Mouse (Mus musculus): ENCODE measurements around the gene Cyb5d1.
"Not testable (repeated sequence)": the region's sequence is repeated elsewhere in the genome, so short reads cannot be mapped to it uniquely, and the experiment has no call there.

Gene Cyb5d1

DNA sequence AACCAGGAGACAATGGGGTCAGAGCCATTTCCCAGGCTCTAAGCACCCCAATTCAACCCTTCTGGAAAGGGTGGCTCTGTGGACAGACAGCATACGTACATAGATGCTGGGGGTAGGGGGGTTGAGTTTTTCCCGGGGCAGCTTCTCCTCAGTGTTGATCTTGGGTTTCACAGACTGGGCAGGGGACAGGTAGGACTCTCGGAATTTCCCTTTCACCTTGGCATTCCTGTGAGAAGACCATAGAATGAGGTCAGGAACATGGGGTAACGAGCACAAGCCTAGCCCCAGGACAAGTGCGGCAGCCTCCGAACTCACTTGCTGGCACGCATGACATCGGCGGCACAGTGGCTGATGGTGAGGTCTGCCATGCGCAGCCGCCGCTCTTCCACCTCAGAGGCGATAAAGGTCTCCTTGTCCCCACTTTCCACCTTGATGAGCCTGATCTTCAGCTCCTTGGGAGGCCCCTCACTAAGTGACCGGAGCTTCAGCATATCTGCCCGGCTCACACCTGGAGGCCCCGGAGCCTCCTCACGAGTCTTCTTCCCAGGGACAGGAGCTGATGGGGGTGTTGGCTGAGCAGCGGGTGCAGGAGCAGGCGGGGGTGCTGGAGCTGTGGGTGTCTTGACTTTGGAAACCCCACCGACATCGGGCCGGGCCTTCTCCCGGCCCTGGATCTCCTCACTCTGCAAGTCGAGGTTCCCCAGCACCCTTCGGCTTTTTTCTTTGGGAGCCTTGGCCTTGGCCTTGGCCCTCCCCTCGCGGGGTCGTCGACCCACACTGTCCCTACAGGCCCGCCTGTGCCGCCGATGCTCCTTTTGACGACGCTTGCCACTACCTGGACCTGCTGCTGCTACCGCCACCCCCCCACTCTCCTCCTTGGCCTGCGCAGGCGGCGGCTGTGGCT is 8.5 kb upstream of the Cyb5d1 start:
- no peak for DNase-seq

GRCm38 (mm10) chr11:69401987-69402386 is 6.6 kb upstream of the Cyb5d1 start:
- DNase-seq = no peak

DNA sequence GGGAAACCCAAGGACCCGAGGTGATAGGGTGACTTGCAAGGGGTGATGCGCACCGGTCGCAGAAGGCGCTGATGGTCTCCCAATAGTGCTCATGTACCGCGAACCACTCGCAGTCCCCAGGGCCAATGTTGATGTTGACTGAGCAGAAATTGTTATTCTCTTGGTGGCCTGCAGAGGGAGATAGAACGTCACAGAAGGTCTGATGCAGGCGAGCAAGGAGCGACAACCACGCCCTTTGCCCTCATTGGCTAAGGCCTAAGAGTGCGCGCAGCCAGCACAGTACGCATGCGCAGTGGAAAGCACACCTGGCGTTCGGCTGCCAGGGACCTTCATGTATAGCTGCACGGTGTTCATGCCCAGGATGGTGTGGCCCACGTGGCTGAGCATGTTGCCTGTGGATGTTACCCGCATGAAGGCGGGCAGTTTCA is 5.8 kb upstream of the Cyb5d1 start:
- peak; percentile 88 for DNase-seq

GRCm38 (mm10) chr11:69400083-69400850 is 4.8 kb upstream of the Cyb5d1 start:
- DNase-seq = no peak

DNA sequence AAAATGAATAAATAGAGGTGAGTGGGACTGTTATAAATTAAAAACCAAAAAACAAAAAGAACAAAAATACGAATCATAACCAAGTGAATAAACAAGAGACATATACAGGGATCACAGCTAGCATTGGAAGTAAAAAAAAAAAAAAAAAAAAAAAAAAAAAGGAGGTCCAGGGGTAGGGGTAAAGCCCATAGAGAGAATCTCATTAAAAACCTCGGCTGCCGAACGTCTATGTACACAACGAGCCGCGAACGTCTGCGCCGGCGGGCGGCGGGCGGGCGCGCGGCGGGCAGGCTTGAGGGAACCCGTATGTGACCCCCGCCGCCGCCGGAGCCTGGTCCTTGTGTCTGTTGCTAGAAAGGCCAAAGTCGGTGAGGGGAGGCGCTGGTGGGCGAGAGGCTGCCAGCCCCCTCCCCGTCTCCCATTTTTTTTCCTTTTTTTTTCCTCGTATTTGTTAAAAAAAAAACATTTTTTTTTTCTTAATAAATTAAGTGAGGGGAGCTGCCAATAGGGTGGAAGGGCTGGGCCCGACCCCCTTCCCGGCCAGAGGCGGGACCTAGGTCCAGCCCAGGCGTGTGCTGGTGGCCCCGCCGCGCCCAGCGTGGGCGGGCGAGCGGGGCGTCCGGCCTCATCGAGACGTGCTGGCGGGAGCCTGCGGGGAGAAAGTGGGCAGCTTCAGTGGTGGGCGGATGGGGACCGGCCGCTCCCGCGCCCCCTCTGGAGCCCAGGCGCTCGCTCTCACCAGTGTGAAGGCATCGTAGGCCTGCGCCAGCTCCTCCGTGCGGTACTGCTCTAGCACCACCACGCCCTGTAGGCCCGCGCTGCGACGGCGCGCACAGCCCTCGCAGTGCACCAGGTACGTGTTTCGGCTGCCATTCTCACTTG is 4.0 kb upstream of the Cyb5d1 start:
- DNase-seq = no peak

GRCm38 (mm10) chr11:69398486-69399200 is 3.2 kb upstream of the Cyb5d1 start:
- no peak for DNase-seq

- no peak for DNase-seq
Measured at GRCm38 (mm10) chr11:69398059-69398458, 2.6 kb upstream of the Cyb5d1 start, which contains the start of gene Tmem88. Gene Tmem88 (minus strand): TSS chr11:69398234.

DNA sequence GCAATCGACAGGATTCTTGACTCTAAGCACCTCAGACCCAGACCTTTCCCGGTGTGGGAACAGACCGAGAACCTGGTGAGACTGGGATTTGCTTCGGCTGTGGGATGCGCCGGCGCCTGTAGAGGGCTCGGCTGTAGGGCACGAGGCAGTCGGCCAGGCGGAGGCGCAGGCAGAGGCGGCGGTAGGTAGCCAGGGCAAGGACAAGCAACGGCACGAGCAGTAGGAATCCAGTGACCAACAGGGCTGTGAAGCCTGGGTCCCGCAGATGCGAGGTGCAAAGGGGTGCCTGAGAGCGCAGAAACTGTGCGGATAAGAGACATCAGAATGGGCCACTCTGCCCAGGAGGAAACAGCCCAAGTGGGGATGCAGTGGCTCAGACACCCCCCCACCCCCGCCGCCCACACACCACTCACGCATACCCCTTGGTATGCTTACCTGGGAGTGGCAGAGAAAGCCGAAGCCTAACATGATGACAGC is 2.2 kb upstream of the Cyb5d1 start:
- no peak for DNase-seq

- no peak for DNase-seq
Measured at GRCm38 (mm10) chr11:69396772-69397171, 1.3 kb upstream of the Cyb5d1 start.

GRCm38 (mm10) chr11:69395634-69396373 is 373 bp upstream of the Cyb5d1 start:
- DNase-seq = peak; percentile 95

DNA sequence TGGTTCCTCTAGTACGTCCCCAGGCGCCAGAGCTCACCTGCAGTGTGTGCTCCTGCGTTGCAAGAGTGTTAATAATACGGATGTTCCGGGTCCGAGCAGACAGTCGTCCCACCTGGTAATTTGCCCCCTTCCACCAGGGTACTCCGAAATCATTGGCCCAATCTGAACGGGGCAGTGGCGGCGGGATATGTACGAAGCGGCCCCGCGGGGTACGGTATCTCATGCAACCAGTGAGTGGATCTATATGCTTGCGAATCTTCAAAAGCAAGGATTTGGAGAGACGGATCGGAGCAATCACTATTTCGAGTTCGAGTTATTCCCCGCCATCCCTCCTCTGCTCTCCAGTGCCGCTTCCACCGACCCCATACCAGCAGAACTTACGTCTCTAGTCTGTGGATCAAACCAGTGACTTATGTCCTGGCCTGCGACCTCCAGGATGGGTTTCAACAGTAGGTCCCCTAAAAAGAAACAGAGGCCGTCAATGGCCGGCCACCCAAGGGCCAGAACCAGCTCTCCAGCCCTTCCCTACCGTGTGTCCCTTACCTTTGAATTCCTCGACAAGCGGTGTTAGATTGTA is 752 bp downstream of the Cyb5d1 start:
- DNase-seq = not testable (repeated sequence)

- DNase-seq = no peak
Measured at GRCm38 (mm10) chr11:69390400-69391034, 4.9 kb downstream of the Cyb5d1 start.

GRCm38 (mm10) chr11:69389531-69390399 is 5.7 kb downstream of the Cyb5d1 start:
- no peak for DNase-seq

GRCm38 (mm10) chr11:69388680-69389079 is 6.8 kb downstream of the Cyb5d1 start:
- DNase-seq = no peak

GRCm38 (mm10) chr11:69386758-69387157 is 8.7 kb downstream of the Cyb5d1 start:
- no peak for DNase-seq

DNA sequence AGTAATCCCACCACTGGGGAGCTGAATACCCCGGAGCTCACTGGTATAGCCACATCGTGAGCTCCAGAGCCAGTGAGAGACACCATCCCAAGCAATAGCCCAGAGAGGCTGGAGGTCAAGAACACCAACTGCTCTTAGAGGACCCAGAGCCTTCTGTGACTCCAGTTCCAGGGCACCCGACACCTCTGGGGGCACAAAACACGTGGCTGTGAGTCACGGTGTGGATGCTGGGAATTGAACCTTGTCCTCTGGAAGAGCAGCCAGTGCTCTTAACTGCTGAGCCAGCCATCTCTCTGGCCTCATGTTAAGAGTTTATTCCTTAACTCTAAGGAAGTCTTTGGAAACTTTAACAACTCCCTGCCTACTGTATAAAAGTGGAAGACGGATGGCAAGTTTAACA is 10.5 kb downstream of the Cyb5d1 start:
- DNase-seq = no peak

GRCm38 (mm10) chr11:69382478-69383105 is 12.8 kb downstream of the Cyb5d1 start:
- DNase-seq = no peak

DNA sequence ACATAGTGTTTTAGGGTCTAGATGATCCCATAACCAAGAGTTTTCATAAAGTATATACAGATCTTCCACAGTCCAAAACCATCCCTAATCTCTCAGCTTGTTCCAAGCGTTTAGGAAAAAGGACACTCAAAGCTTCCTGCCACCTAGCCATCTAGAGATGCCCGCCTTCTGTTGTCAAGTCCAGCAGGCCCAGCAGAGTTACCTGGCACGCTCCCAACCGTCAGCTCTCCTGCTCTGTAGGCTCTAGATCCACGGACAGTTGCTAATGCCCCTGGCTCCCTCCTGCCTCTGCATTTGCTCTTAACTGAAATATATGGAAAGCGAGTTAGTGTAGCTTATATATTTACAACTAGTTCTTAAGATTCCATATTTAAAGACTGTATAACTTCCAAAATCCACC is 14.1 kb downstream of the Cyb5d1 start:
- DNase-seq = no peak

GRCm38 (mm10) chr11:69379600-69379999 is 15.8 kb downstream of the Cyb5d1 start:
- DNase-seq = no peak
